Mouse (Mus musculus): ENCODE measurements at regions not wholly inside any gene's neighbourhood (a gene's known extent, or its start where the extent isn't known, plus 50 kb on each side); places are given as distances from the start of the nearest gene placed in this dataset.

GRCm38 (mm10) chr2:128491217-128491877 is 99.7 kb upstream of the Spdye4c start:
- TF ChIP-seq CTCF (IDR thresholded peaks at IDR 0.05; ENCODE audit: extremely low read depth, insufficient read length, insufficient replicate concordance, low read depth, low read length) (no peak), POLR2A (IDR thresholded peaks at IDR 0.05; ENCODE audit: low read depth, low read length) (no peak)

All from small intestine, adult 2 months (tissue).